In the genomic region with DNA sequence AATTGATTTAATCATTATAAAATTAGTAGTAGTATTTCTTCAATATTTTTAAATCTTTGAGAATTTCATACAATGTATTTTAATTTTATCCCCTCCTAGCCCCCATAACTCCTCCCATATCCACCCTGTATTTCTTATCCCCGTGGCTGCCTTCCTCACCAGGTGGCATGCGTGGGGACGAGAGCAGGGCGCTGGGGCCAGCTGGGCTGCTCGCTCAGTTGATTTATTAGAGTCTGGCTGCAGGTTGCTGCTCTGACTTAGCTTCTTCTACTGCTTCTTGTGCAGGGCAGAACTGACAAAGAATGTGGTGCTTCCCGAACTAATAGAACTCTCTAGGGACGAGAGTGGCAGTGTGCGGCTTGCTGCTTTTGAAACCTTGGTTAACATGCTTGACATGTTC, we compare ENCODE assay signal across 15 mouse cellular contexts. TPM values are rescaled to one million over a fixed set of nuclear protein-coding genes. Genes with fewer than 3 reads are reported as not detected.
"Had no signal": no experiment of that assay in that cellular context is flagged by ENCODE, and none has a peak within 500 bp of the region (broad histone marks: within the 10 kb centered on the region; RNA-seq: fewer than 3 reads in every experiment).

No protein-coding gene starts in this region.

- DNase-seq: kidney, adult 2 months; kidney, postnatal 25 days; liver; lung, adult 18-20 months; lung, postnatal 10 days; lung, postnatal 36 days; midbrain, embryonic 14.5 days; right cerebral cortex, adult 18-20 months; right cerebral cortex, postnatal 14 days; right cerebral cortex, postnatal 4 days; thymus, postnatal 25 days had no signal

RNA-seq across cellular contexts. Expression of a gene that starts 47.5 kb away (rescaled TPM):
- total RNA-seq: layer of hippocampus, postnatal 36 days; left cerebral cortex, adult 2 months; left cerebral cortex, postnatal 14 days; midbrain, postnatal 0 days had no signal
